In genomic region chr11:53300330-53301166, GRCm38 (mm10) we compare ENCODE assay signal across 1 mouse cellular context.
TF ChIP-seq lines count a peak whose summit lies in the region.

Gene Hspa4, minus strand, starts transcription at chr11:53300457.

TF ChIP-seq in CH12.LX, 34 proteins besides CTCF, POLR2A, EP300 and RAD21 (continued from another document):
- TF ChIP-seq SIN3A (IDR thresholded peaks at IDR 0.05; ENCODE audit: low read length), result no peak; the same call in 1 of the 2 replicates
- no peak for TF ChIP-seq RCOR1 (conservative IDR thresholded peaks at IDR 0.05; ENCODE audit: low read depth, low read length)
- TF ChIP-seq GABPA (IDR thresholded peaks at IDR 0.05; ENCODE audit: insufficient replicate concordance, low read depth, low read length), result no peak; the same call in 1 of the 2 replicates
- no peak; the same call in none of the 2 replicates for TF ChIP-seq POLR2AphosphoS2 (IDR thresholded peaks at IDR 0.05; ENCODE audit: low read depth, low read length)
- TF ChIP-seq HCFC1 (IDR thresholded peaks at IDR 0.05; ENCODE audit: low read depth, low read length), result peak; percentile 90
- TF ChIP-seq NELFE (IDR thresholded peaks at IDR 0.05; ENCODE audit: low read depth, low read length), result peak; percentile 80
- no peak for TF ChIP-seq JUN (IDR thresholded peaks at IDR 0.05; ENCODE audit: insufficient read depth, low read depth, low read length)
- no peak; the same call in 1 of the 2 replicates for TF ChIP-seq BHLHE40 (IDR thresholded peaks at IDR 0.05; ENCODE audit: low read depth, low read length)
- TF ChIP-seq MAX (IDR thresholded peaks at IDR 0.05; ENCODE audit: low read length), result no peak; the same call in 1 of the 2 replicates
- TF ChIP-seq TBP (conservative IDR thresholded peaks at IDR 0.05; ENCODE audit: low read depth, low read length), result peak; percentile 87
- TF ChIP-seq PAX5 (IDR thresholded peaks at IDR 0.05; ENCODE audit: low read length), result no peak
- no peak; the same call in 1 of the 2 replicates for TF ChIP-seq USF1 (IDR thresholded peaks at IDR 0.05; ENCODE audit: low read depth, low read length)
